In genomic region chr14:120960991-120961390, GRCm38 (mm10) we compare ENCODE assay signal across 12 mouse cellular contexts. TPM values are rescaled to one million over a fixed set of nuclear protein-coding genes. Genes with fewer than 3 reads are reported as not detected.
DNase-seq lines count a peak whose midpoint lies in the region; ATAC-seq lines count a peak whose summit lies in the region.
"Had no signal": no experiment of that assay in that cellular context is flagged by ENCODE, and none has a peak within 500 bp of the region (broad histone marks: within the 10 kb centered on the region; RNA-seq: fewer than 3 reads in every experiment).

No protein-coding gene starts in this region.

- intact Hi-C loops in heart, postnatal 36 days (cut with DNase I) = no loop called here

- H3K9ac ChIP-seq in midbrain, embryonic 13.5 days (replicated peaks) = no peak overlapping the region
- no peak overlapping the region for H3K9ac ChIP-seq in midbrain, embryonic 11.5 days (ENCODE audit: low read length)
- H3K9ac ChIP-seq: embryonic facial prominence, embryonic 15.5 days; limb, embryonic 13.5 days had no signal

- H3K27ac ChIP-seq in midbrain, embryonic 13.5 days = peak overlapping the region; percentile 74
- no peak overlapping the region for H3K27ac ChIP-seq in midbrain, embryonic 11.5 days (ENCODE audit: low read depth, low read length)
- H3K27ac ChIP-seq: embryonic facial prominence, embryonic 15.5 days; limb, embryonic 13.5 days had no signal

- no peaks in the 10 kb centered on the region for H3K9me3 ChIP-seq in midbrain, embryonic 13.5 days
- H3K9me3 ChIP-seq in midbrain, embryonic 11.5 days (ENCODE audit: control insufficient read depth, low read length) = no peaks in the 10 kb centered on the region
- H3K9me3 ChIP-seq: embryonic facial prominence, embryonic 15.5 days; limb, embryonic 13.5 days had no signal

- H3K4me2 ChIP-seq in midbrain, embryonic 13.5 days (replicated peaks) = no peak overlapping the region
- H3K4me2 ChIP-seq in midbrain, embryonic 11.5 days = no peak overlapping the region
- H3K4me2 ChIP-seq: embryonic facial prominence, embryonic 15.5 days; limb, embryonic 13.5 days had no signal

- no peak overlapping the region for H3K4me3 ChIP-seq in midbrain, embryonic 13.5 days (replicated peaks)
- H3K4me3 ChIP-seq in midbrain, embryonic 11.5 days (ENCODE audit: low read depth, low read length) = no peak overlapping the region
- H3K4me3 ChIP-seq: embryonic facial prominence, embryonic 15.5 days; limb, embryonic 13.5 days had no signal

- no peaks in the 10 kb centered on the region for H3K27me3 ChIP-seq in midbrain, embryonic 13.5 days
- no peaks in the 10 kb centered on the region for H3K27me3 ChIP-seq in midbrain, embryonic 11.5 days (ENCODE audit: control insufficient read depth, insufficient read depth, low read length)
- H3K27me3 ChIP-seq: embryonic facial prominence, embryonic 15.5 days; limb, embryonic 13.5 days had no signal

- H3K4me1 ChIP-seq in midbrain, embryonic 13.5 days (replicated peaks) = peaks cover 12% of the 10 kb centered on the region
- no peaks in the 10 kb centered on the region for H3K4me1 ChIP-seq in midbrain, embryonic 11.5 days (ENCODE audit: control insufficient read depth, insufficient read depth, low read length)
- H3K4me1 ChIP-seq: embryonic facial prominence, embryonic 15.5 days had no signal

- H3K36me3 ChIP-seq in midbrain, embryonic 13.5 days = no peaks in the 10 kb centered on the region
- H3K36me3 ChIP-seq in midbrain, embryonic 11.5 days (ENCODE audit: control insufficient read depth, insufficient read depth, low read length) = no peaks in the 10 kb centered on the region
- H3K36me3 ChIP-seq: embryonic facial prominence, embryonic 15.5 days; limb, embryonic 13.5 days had no signal

- no peak for DNase-seq in frontal cortex, postnatal 14 days (ENCODE audit: low spot score in 2 of 2)
- DNase-seq in midbrain, embryonic 11.5 days (ENCODE audit: low spot score, missing footprints) = no peak
- peak; percentile 42 to 45 for DNase-seq in layer of hippocampus, adult 8-10 months (ENCODE audit: low spot score in 2 of 2)
- DNase-seq in retina, postnatal 7 days (ENCODE audit: low read depth, low spot score) = peak; percentile 16
- DNase-seq in heart, postnatal 36 days = no peak
- no peak for DNase-seq in kidney, postnatal 25 days
- DNase-seq: cerebellum, adult 8-10 months; kidney, postnatal 36 days had no signal

- ATAC-seq in frontal cortex, adult (ENCODE audit: low TSS enrichment) = peak; percentile 63
- ATAC-seq in midbrain, embryonic 13.5 days = peak; percentile 81
- ATAC-seq in midbrain, embryonic 11.5 days (ENCODE audit: low FRiP score) = no peak

- 39% methylated on average over 5 of the region's 5 CpGs for WGBS in midbrain, embryonic 13.5 days
- WGBS in midbrain, embryonic 11.5 days = 56% methylated on average over 5 of the region's 5 CpGs

RNA-seq across cellular contexts. Expression of gene Ipo5, which starts 50.0 kb away (rescaled TPM):
- polyA plus RNA-seq in midbrain, embryonic 13.5 days (2015; fragmentation: Nextera tagmentation; extraction: Ambion mirVana) = 69.8 and 70.2 TPM in 2 replicates
- polyA plus RNA-seq in midbrain, embryonic 11.5 days (2014; fragmentation: Nextera tagmentation; extraction: Ambion mirVana) = 166 TPM in 2 replicates
- 100 to 1,000 TPM; 105 to 112 (median 107) TPM for total RNA-seq in layer of hippocampus, adult 8-10 months (2022)
- 100 to 1,000 TPM; 103 to 108 TPM for total RNA-seq in heart, postnatal 36 days (2021)

Comparison
In these comparisons a context has a peak if more than half of its experiments do, and no peak if none do; other contexts are left out.
1. DNase-seq: peak in layer of hippocampus, adult 8-10 months (2 of 2) and retina, postnatal 7 days (single experiment); none in frontal cortex, postnatal 14 days (0 of 2), midbrain, embryonic 11.5 days (single experiment), heart, postnatal 36 days (0 of 2) and kidney, postnatal 25 days (0 of 2).